Mouse (Mus musculus) kidney, postnatal 25 days (tissue): ENCODE data around the gene Fibp.

Experiments
- DNase-seq, 2 experiments: peaks; one replicate each; pipeline ENCODE4 v3.0.0; 2021; ENCODE audit warnings: mixed read lengths in 2 of 2

The Fibp gene

GRCm38 (mm10) chr19:5460465-5460911 is at the start of gene Fibp:
TSS of gene Fibp (plus strand) at chr19:5460615.
- DNase-seq: peak; percentile 87 to 93

- DNase-seq: no peak
Observed at GRCm38 (mm10) chr19:5410641-5411040, 49.8 kb upstream of the Fibp start.

GRCm38 (mm10) chr19:5411961-5412360 is 48.5 kb upstream of the Fibp start:
- DNase-seq: peak in 1 of 2 experiments; percentile 57

GRCm38 (mm10) chr19:5413840-5414239 is 46.6 kb upstream of the Fibp start:
- no peak for DNase-seq

GRCm38 (mm10) chr19:5414534-5414957 is 45.9 kb upstream of the Fibp start:
- DNase-seq: peak; percentile 43 to 73

GRCm38 (mm10) chr19:5418750-5419466 is 41.5 kb upstream of the Fibp start:
- no peak for DNase-seq

GRCm38 (mm10) chr19:5419630-5420029 is 40.8 kb upstream of the Fibp start:
- no peak for DNase-seq

GRCm38 (mm10) chr19:5420579-5420978 is 39.8 kb upstream of the Fibp start:
- no peak for DNase-seq

GRCm38 (mm10) chr19:5421784-5422183 is 38.6 kb upstream of the Fibp start:
- no peak for DNase-seq

GRCm38 (mm10) chr19:5422267-5422666 is 38.1 kb upstream of the Fibp start:
- no peak for DNase-seq

GRCm38 (mm10) chr19:5422895-5423443 is 37.4 kb upstream of the Fibp start:
- DNase-seq: no peak

GRCm38 (mm10) chr19:5423561-5423960 is 36.9 kb upstream of the Fibp start:
- DNase-seq: peak in 1 of 2 experiments; percentile 57

GRCm38 (mm10) chr19:5424092-5424781 is 36.2 kb upstream of the Fibp start:
- DNase-seq: peak; percentile 88 to 93

GRCm38 (mm10) chr19:5424782-5425741 is 35.4 kb upstream of the Fibp start, which contains the start of the genes Drap1 and AI837181:
TSS of gene Drap1 (minus strand) at chr19:5424979.
TSS of gene AI837181 (plus strand) at chr19:5425144.
- peak; percentile 97 to 98 for DNase-seq

GRCm38 (mm10) chr19:5425906-5426565 is 34.4 kb upstream of the Fibp start:
- DNase-seq: peak in 1 of 2 experiments; percentile 65

- DNase-seq: no peak
Observed at GRCm38 (mm10) chr19:5426640-5427290, 33.6 kb upstream of the Fibp start.

GRCm38 (mm10) chr19:5428083-5428482 is 32.3 kb upstream of the Fibp start:
- peak in 1 of 2 experiments; percentile 56 for DNase-seq

- no peak for DNase-seq
Observed at GRCm38 (mm10) chr19:5429219-5429618, 31.2 kb upstream of the Fibp start.

- peak; percentile 82 to 90 for DNase-seq
Observed at GRCm38 (mm10) chr19:5429806-5430205, 30.6 kb upstream of the Fibp start.

- no peak for DNase-seq
Observed at GRCm38 (mm10) chr19:5430408-5430807, 30.0 kb upstream of the Fibp start.

- DNase-seq: no peak
Observed at GRCm38 (mm10) chr19:5431911-5432464, 28.4 kb upstream of the Fibp start.
